Comparison of ENCODE assay signal across 8 mouse cellular contexts in the genomic region with DNA sequence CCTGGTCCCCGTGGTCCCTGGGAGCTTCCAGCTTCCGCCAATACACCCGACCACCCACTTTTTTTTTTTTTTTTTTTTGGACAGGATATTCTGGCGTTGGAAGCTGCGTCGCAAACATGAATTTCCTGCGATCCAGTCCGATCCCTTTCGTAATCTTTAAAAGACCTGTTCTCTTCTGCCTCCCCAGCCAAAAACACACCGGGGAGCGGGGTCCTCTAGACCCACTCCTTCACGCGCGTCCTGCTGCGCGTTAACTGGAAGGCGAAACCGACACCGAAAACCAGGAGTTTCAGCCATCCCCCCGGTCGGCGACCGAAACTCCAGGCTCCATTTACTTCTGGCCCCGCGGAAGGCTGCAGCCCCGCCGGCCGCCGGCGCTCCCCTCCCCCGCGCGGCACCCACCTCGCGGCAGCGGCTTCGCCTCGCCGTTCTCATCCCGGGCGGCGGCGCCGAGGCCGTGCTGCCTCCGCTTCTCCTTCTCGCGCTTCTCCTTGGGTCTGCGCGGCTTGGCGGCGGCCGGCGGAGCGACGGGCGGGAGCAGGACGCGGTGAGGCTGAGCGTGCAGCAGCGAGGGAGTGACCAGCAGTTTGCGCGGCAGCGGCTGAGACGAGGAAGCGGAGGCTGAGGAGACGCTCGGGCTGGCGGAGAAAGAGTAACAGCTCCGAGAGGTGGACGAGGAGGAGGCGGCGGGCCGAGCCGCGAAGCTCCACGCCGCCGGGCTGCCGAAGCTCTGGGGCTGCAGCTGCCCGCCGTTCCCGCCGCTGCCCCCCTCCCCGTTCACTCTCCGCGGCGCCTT. TPM values are rescaled to one million over a fixed set of nuclear protein-coding genes. Genes with fewer than 3 reads are reported as not detected.
DNase-seq lines count a peak whose midpoint lies in the region; ATAC-seq and TF ChIP-seq lines count a peak whose summit lies in the region.

No protein-coding gene starts in this region.

- peak overlapping the region; percentile 91 for H3K4me3 ChIP-seq in forebrain, embryonic 10.5 days
- peak overlapping the region; percentile 98 for H3K4me3 ChIP-seq in heart, embryonic 15.5 days
- peak overlapping the region; percentile 96 for H3K4me3 ChIP-seq in layer of hippocampus, adult 2 months

- H3K36me3 ChIP-seq in forebrain, embryonic 10.5 days (replicated peaks) = peaks cover under 1% of the 10 kb centered on the region; the same call in 1 of the 2 replicates
- no peaks in the 10 kb centered on the region for H3K36me3 ChIP-seq in heart, embryonic 15.5 days

- ATAC-seq in heart, embryonic 15.5 days (replicated peaks; ENCODE audit: insufficient number of reproducible peaks, insufficient read depth, low FRiP score, low read depth) = peak; percentile 73

- peak; percentile 64 for DNase-seq in CD4-positive, CD25-positive, alpha-beta regulatory T cell, adult 2 months (ENCODE audit: low read depth, low spot score)
- peak; percentile 38 for DNase-seq in T-cell, adult 2 months (ENCODE audit: low spot score)
- peak; percentile 60 for DNase-seq in forebrain, embryonic 10.5 days (ENCODE audit: extremely low spot score, low spot score)
- DNase-seq in layer of hippocampus, adult 2 months (ENCODE audit: low spot score in 2 of 2) = peak; percentile 38 to 45
- DNase-seq in lung, postnatal 10 days = peak; percentile 63
- DNase-seq in ovary, postnatal 14 days (ENCODE audit: low spot score) = peak; percentile 55
- DNase-seq in thymus, postnatal 25 days = peak; percentile 62

- TF ChIP-seq CTCF in layer of hippocampus, adult 2 months (conservative IDR thresholded peaks at IDR 0.05) = no peak

- H3K9ac ChIP-seq in heart, embryonic 15.5 days = peak overlapping the region; percentile 98

- no peaks in the 10 kb centered on the region for H3K27me3 ChIP-seq in forebrain, embryonic 10.5 days (ENCODE audit: poor library complexity, severe bottlenecking)
- H3K27me3 ChIP-seq in heart, embryonic 15.5 days = no peaks in the 10 kb centered on the region

- H3K9me3 ChIP-seq in forebrain, embryonic 10.5 days = no peaks in the 10 kb centered on the region
- H3K9me3 ChIP-seq in heart, embryonic 15.5 days (replicated peaks) = no peaks in the 10 kb centered on the region

- under 1% methylated on average over 88 of the region's 88 CpGs for WGBS in forebrain, embryonic 10.5 days
- WGBS in heart, embryonic 15.5 days = under 1% methylated on average over 88 of the region's 88 CpGs

- peaks cover 21% of the 10 kb centered on the region for H3K4me1 ChIP-seq in forebrain, embryonic 10.5 days
- H3K4me1 ChIP-seq in heart, embryonic 15.5 days (replicated peaks) = peaks cover 26% of the 10 kb centered on the region

- H3K4me2 ChIP-seq in heart, embryonic 15.5 days = peak overlapping the region; percentile 61

- H3K27ac ChIP-seq in forebrain, embryonic 10.5 days = peak overlapping the region; percentile 98
- peak overlapping the region; percentile 97 for H3K27ac ChIP-seq in heart, embryonic 15.5 days
- peak overlapping the region; percentile 99 for H3K27ac ChIP-seq in layer of hippocampus, adult 2 months

RNA-seq across cellular contexts. Expression of gene Rsbn1l, which starts 5.1 kb away (rescaled TPM):
- 5.2 and 5.6 TPM in 2 replicates for polyA plus RNA-seq in forebrain, embryonic 10.5 days (2016; fragmentation: Nextera tagmentation; extraction: Ambion mirVana)
- 5.6 and 6.4 TPM in 2 replicates for polyA plus RNA-seq in heart, embryonic 15.5 days (2015; fragmentation: Nextera tagmentation; extraction: Ambion mirVana)
- total RNA-seq in layer of hippocampus, adult 2 months (2021) = 10 to 100 TPM; 19.2 to 21.7 TPM

Comparison
In these comparisons a context has a peak if more than half of its experiments do, and no peak if none do; other contexts are left out.
1. Peak in every context shown above with its lines: DNase-seq, ATAC-seq, H3K4me3 ChIP-seq and H3K27ac ChIP-seq.